Mouse (Mus musculus) neural tube, embryonic 14.5 days (tissue): ENCODE results near the gene Ly6g6e. TPM values are rescaled to one million over a fixed set of nuclear protein-coding genes. Genes with fewer than 3 reads are reported as not detected.
"Not testable (repeated sequence)": the region's sequence is repeated elsewhere in the genome, so short reads cannot be mapped to it uniquely, and the experiment has no call there.

Experiments used
- ATAC-seq: fragments of 200-750 bp; cut with Nextera tagmentation; 2 replicates; pipeline ENCODE4 v1.8.0; 2017; ENCODE audit warnings: low read depth, mild to moderate bottlenecking, moderate TSS enrichment, moderate library complexity
- H3K27ac ChIP-seq: fragments of 300-500 bp; sonication (generic); 2 replicates; pipeline ENCODE4 v1.5.1; 2014; ENCODE audit warnings: low read depth, mild to moderate bottlenecking, control low read depth, low read length, moderate library complexity, mixed read lengths
- H3K27me3 ChIP-seq: fragments of 300-500 bp; sonication (generic); 2 replicates; pipeline ENCODE4 v1.6.1; 2014; ENCODE audit warnings: low read length; ENCODE audit not compliant: control insufficient read depth, insufficient read depth
- H3K36me3 ChIP-seq: fragments of 300-500 bp; sonication (generic); 2 replicates; pipeline ENCODE4 v1.6.1; 2014; ENCODE audit warnings: low read length, mixed read lengths; ENCODE audit not compliant: control insufficient read depth, insufficient read depth
- H3K4me1 ChIP-seq: fragments of 300-500 bp; sonication (generic); 2 replicates; pipeline ENCODE4 v1.6.1; 2014; ENCODE audit warnings: low read length; ENCODE audit not compliant: control insufficient read depth, insufficient read depth
- H3K4me2 ChIP-seq: fragments of 300-500 bp; sonication (generic); 2 replicates; pipeline ENCODE4 v1.6.1; 2014; ENCODE audit warnings: mild to moderate bottlenecking, low read depth, low read length, control low read depth
- H3K4me3 ChIP-seq: fragments of 300-500 bp; sonication (generic); 2 replicates; pipeline ENCODE4 v1.5.1; 2014; ENCODE audit warnings: low read depth, low read length, control low read depth, mixed read lengths
- H3K9ac ChIP-seq: fragments of 300-500 bp; sonication (generic); replicated peaks from 2 replicates; pipeline ENCODE4 v1.6.1; 2014; ENCODE audit warnings: low read depth, mild to moderate bottlenecking, control low read depth, low read length, mixed read lengths
- H3K9me3 ChIP-seq: fragments of 300-500 bp; sonication (generic); 2 replicates; pipeline ENCODE4 v1.6.1; 2016; ENCODE audit warnings: low read length; ENCODE audit not compliant: control insufficient read depth
- WGBS: fragments of 180-500 bp; shearing (Covaris S2); extraction: QIAGEN DNeasy Blood & Tissue Kit; methylation state at CpG from one replicate; pipeline ENCODE4 v1.1.7; 2014; 5-methylcytosine and 5-hydroxymethylcytosine counted together
- polyA plus RNA-seq: library from polyadenylated mRNA; unstranded; fragments of >200 nt; fragmentation: Nextera tagmentation; extraction: Ambion mirVana; gene quantifications from 2 replicates; pipeline ENCODE4 v1.2.1, GENCODE M21; 2014

Gene Ly6g6e
- polyA plus RNA-seq, result 0.46 and 0.66 TPM in 2 replicates

GRCm38 (mm10) chr17:35076507-35077176 lies at the start of gene Ly6g6e:
Ly6g6e (plus strand) TSS chr17:35076902.
- no peak within 1 kb of the TSS for H3K9ac ChIP-seq

GRCm38 (mm10) chr17:35027277-35028068 lies 49.2 kb upstream of the Ly6g6e start, which contains the start of gene Sapcd1:
Sapcd1 (minus strand) TSS chr17:35028016.
- Histone ChIP-seq H3K36me3 (no peaks in the 10 kb centered on the region), H3K4me1 (0 out of 2 replicates have a peak, but pooled peaks cover 2% of the 10 kb centered on the region), H3K4me2 (no peak within 1 kb of the TSS; the same call in 1 of the 2 replicates), H3K27me3 (no peaks in the 10 kb centered on the region), H3K9ac (peak within 1 kb of the TSS; percentile 21; the same call in 1 of the 2 replicates), H3K4me3 (no peak within 1 kb of the TSS), H3K27ac (peak within 1 kb of the TSS; percentile 3), H3K9me3 (no peaks in the 10 kb centered on the region)
- ATAC-seq, result peak; percentile 71; the same call in 1 of the 2 replicates
- WGBS, result 27% methylated on average over 13 of the region's 13 CpGs

More at GRCm38 (mm10) chr17:35076507-35077176, at the start of gene Ly6g6e:
- peak within 1 kb of the TSS; percentile 9 for H3K4me3 ChIP-seq
- no peak for ATAC-seq
- no peaks in the 10 kb centered on the region for H3K9me3 ChIP-seq
- no peak within 1 kb of the TSS for H3K27ac ChIP-seq
- H3K4me1 ChIP-seq, result peaks cover 5% of the 10 kb centered on the region; the same call in 1 of the 2 replicates
- 31% methylated on average over 10 of the region's 10 CpGs for WGBS
- H3K4me2 ChIP-seq, result peak within 1 kb of the TSS; percentile 15; the same call in 1 of the 2 replicates
- H3K36me3 ChIP-seq, result no peaks in the 10 kb centered on the region
- no peaks in the 10 kb centered on the region for H3K27me3 ChIP-seq

- 92% methylated on average over 2 of the region's 2 CpGs for WGBS
- H3K9me3 ChIP-seq, result no peaks in the 10 kb centered on the region
- no peaks in the 10 kb centered on the region for H3K27me3 ChIP-seq
- no peaks in the 10 kb centered on the region for H3K36me3 ChIP-seq
- no peak overlapping the region for H3K27ac ChIP-seq
- no peak for ATAC-seq
- no peak overlapping the region for H3K4me3 ChIP-seq
- H3K9ac ChIP-seq, result no peak overlapping the region
- H3K4me2 ChIP-seq, result no peak overlapping the region
- 0 out of 2 replicates have a peak, but pooled peaks cover 2% of the 10 kb centered on the region for H3K4me1 ChIP-seq
These were observed 48.4 kb upstream of the Ly6g6e start for GRCm38 (mm10) chr17:35028315-35028714.

- ATAC-seq, result 0 out of 2 replicates have a peak, but pooled peaks have one; percentile 38
These were observed 46.8 kb upstream of the Ly6g6e start for GRCm38 (mm10) chr17:35029691-35030532.

GRCm38 (mm10) chr17:35031272-35031671 lies 45.4 kb upstream of the Ly6g6e start:
- no peak for ATAC-seq
- H3K27ac ChIP-seq, result no peak overlapping the region
- 88% methylated on average over 11 of the region's 11 CpGs for WGBS

More at GRCm38 (mm10) chr17:35029691-35030532, 46.8 kb upstream of the Ly6g6e start:
- Histone ChIP-seq H3K4me2 (peak overlapping the region; percentile 35), H3K27ac (no peak overlapping the region), H3K27me3 (no peaks in the 10 kb centered on the region), H3K4me1 (0 out of 2 replicates have a peak, but pooled peaks cover 2% of the 10 kb centered on the region), H3K9me3 (no peaks in the 10 kb centered on the region), H3K4me3 (no peak overlapping the region), H3K36me3 (no peaks in the 10 kb centered on the region), H3K9ac (no peak overlapping the region; the same call in 1 of the 2 replicates)
- WGBS, result 27% methylated on average over 19 of the region's 19 CpGs

GRCm38 (mm10) chr17:35031880-35032279 lies 44.8 kb upstream of the Ly6g6e start:
- Histone ChIP-seq H3K4me2 (no peak overlapping the region), H3K9ac (no peak overlapping the region)
- 88% methylated on average over 7 of the region's 7 CpGs for WGBS

More at GRCm38 (mm10) chr17:35031272-35031671, 45.4 kb upstream of the Ly6g6e start:
- Histone ChIP-seq H3K36me3 (no peaks in the 10 kb centered on the region), H3K4me1 (0 out of 2 replicates have a peak, but pooled peaks cover 2% of the 10 kb centered on the region), H3K4me2 (no peak overlapping the region), H3K9me3 (no peaks in the 10 kb centered on the region), H3K9ac (no peak overlapping the region), H3K4me3 (no peak overlapping the region), H3K27me3 (no peaks in the 10 kb centered on the region)

GRCm38 (mm10) chr17:35032323-35032870 lies 44.3 kb upstream of the Ly6g6e start:
- ATAC-seq, result no peak

More at GRCm38 (mm10) chr17:35031880-35032279, 44.8 kb upstream of the Ly6g6e start:
- Histone ChIP-seq H3K36me3 (no peaks in the 10 kb centered on the region), H3K27ac (no peak overlapping the region), H3K27me3 (no peaks in the 10 kb centered on the region), H3K4me1 (0 out of 2 replicates have a peak, but pooled peaks cover 2% of the 10 kb centered on the region), H3K9me3 (no peaks in the 10 kb centered on the region), H3K4me3 (no peak overlapping the region)
- no peak for ATAC-seq

GRCm38 (mm10) chr17:35033703-35034102 lies 43.0 kb upstream of the Ly6g6e start:
- 87% methylated on average over 1 of the region's 1 CpGs for WGBS
- H3K4me1 ChIP-seq, H3K4me3 ChIP-seq, H3K4me2 ChIP-seq, H3K27me3 ChIP-seq, H3K36me3 ChIP-seq, H3K9me3 ChIP-seq, H3K9ac ChIP-seq, H3K27ac ChIP-seq, ATAC-seq: not testable (repeated sequence)

More at GRCm38 (mm10) chr17:35032323-35032870, 44.3 kb upstream of the Ly6g6e start:
- Histone ChIP-seq H3K9me3 (no peaks in the 10 kb centered on the region), H3K4me3 (no peak overlapping the region), H3K27me3 (no peaks in the 10 kb centered on the region), H3K4me2 (no peak overlapping the region), H3K27ac (no peak overlapping the region), H3K9ac (no peak overlapping the region), H3K36me3 (no peaks in the 10 kb centered on the region), H3K4me1 (0 out of 2 replicates have a peak, but pooled peaks cover 2% of the 10 kb centered on the region)
- WGBS, result 76% methylated on average over 8 of the region's 8 CpGs
